Mouse (Mus musculus) small intestine, adult 2 months (tissue): ENCODE measurements around the gene Rerg. TPM values are rescaled to one million over a fixed set of nuclear protein-coding genes. Genes with fewer than 3 reads are reported as not detected.

ENCODE experiments used
- H3K27ac ChIP-seq: fragments of 200-500 bp; 2 replicates; pipeline ENCODE4 v1.5.1; 2012; ENCODE audit warnings: low read depth, low read length, control low read depth, inconsistent platforms; ENCODE audit not compliant: insufficient read depth
- H3K27me3 ChIP-seq: fragments of 200-500 bp; 2 replicates; pipeline ENCODE4 v1.6.1; 2012; ENCODE audit warnings: mild to moderate bottlenecking, moderate library complexity, low read length, inconsistent platforms; ENCODE audit not compliant: control insufficient read depth, insufficient read depth
- H3K36me3 ChIP-seq: fragments of 200-500 bp; 2 replicates; pipeline ENCODE4 v1.6.1; 2012; ENCODE audit warnings: mild to moderate bottlenecking, low read length, control low read depth, inconsistent platforms; ENCODE audit not compliant: control insufficient read depth, insufficient read depth
- H3K4me1 ChIP-seq: fragments of 200-500 bp; 2 replicates; pipeline ENCODE4 v1.6.1; 2012; ENCODE audit warnings: low read length, inconsistent platforms, mixed read lengths; ENCODE audit not compliant: control insufficient read depth, insufficient read depth, insufficient read length
- H3K4me3 ChIP-seq: fragments of 200-500 bp; 2 replicates; pipeline ENCODE4 v1.5.1; 2012; ENCODE audit warnings: low read depth, mild to moderate bottlenecking, control low read depth, inconsistent platforms, low read length, moderate library complexity
- CTCF ChIP-seq: fragments of 200-500 bp; IDR thresholded peaks from 2 replicates; pipeline ENCODE4 v1.5.1; 2012; ENCODE audit warnings: low read depth, mild to moderate bottlenecking, control low read depth, inconsistent platforms, low read length, moderate library complexity, mixed read lengths; ENCODE audit not compliant: insufficient replicate concordance, insufficient read length; ENCODE audit errors: extremely low read depth
- POLR2A ChIP-seq: fragments of 200-500 bp; IDR thresholded peaks from 2 replicates; pipeline ENCODE4 v1.6.1; 2012; ENCODE audit warnings: low read depth, mild to moderate bottlenecking, control low read depth, inconsistent platforms, low read length, moderate library complexity
- WGBS: fragments of 180-500 bp; shearing (Covaris S2); methylation state at CpG from one replicate; pipeline ENCODE4 v1.1.7; 2018; 5-methylcytosine and 5-hydroxymethylcytosine counted together
- polyA plus RNA-seq: library from polyadenylated mRNA; depleted of rRNA; stranded (reverse); fragments of >200 nt; gene quantifications from 2 replicates; pipeline ENCODE4 v1.2.3, GENCODE M21; 2012

Gene Rerg
- polyA plus RNA-seq, 1 experiment: 3.4 TPM

GRCm38 (mm10) chr6:137202661-137203060, 32.4 kb upstream of the Rerg start:
- H3K27me3 ChIP-seq: no peaks in the 10 kb centered on the region
- WGBS: 89% methylated on average over 4 of the region's 4 CpGs
- no peaks in the 10 kb centered on the region for H3K4me1 ChIP-seq
- H3K27ac ChIP-seq: no peak overlapping the region
- no peak overlapping the region for H3K4me3 ChIP-seq
- TF ChIP-seq CTCF: no peak
- no peak for TF ChIP-seq POLR2A
- H3K36me3 ChIP-seq: no peaks in the 10 kb centered on the region

- 49% methylated on average over 7 of the region's 7 CpGs for WGBS
- H3K4me1 ChIP-seq: no peaks in the 10 kb centered on the region
- no peaks in the 10 kb centered on the region for H3K36me3 ChIP-seq
- TF ChIP-seq CTCF (no peak), POLR2A (no peak)
- no peak overlapping the region for H3K27ac ChIP-seq
- H3K4me3 ChIP-seq: no peak overlapping the region
- H3K27me3 ChIP-seq: no peaks in the 10 kb centered on the region
These were observed 31.3 kb upstream of the Rerg start for GRCm38 (mm10) chr6:137201578-137201977.

- Histone ChIP-seq H3K27me3 (no peaks in the 10 kb centered on the region), H3K4me1 (no peaks in the 10 kb centered on the region), H3K27ac (no peak overlapping the region), H3K4me3 (no peak overlapping the region), H3K36me3 (no peaks in the 10 kb centered on the region)
- TF ChIP-seq CTCF (no peak), POLR2A (no peak)
- WGBS: 80% methylated on average over 3 of the region's 3 CpGs
These were observed 30.9 kb upstream of the Rerg start for GRCm38 (mm10) chr6:137201166-137201565.

GRCm38 (mm10) chr6:137192063-137192462, 21.8 kb upstream of the Rerg start:
- Histone ChIP-seq H3K27ac (no peak overlapping the region), H3K4me3 (no peak overlapping the region), H3K27me3 (no peaks in the 10 kb centered on the region), H3K36me3 (no peaks in the 10 kb centered on the region), H3K4me1 (no peaks in the 10 kb centered on the region)
- TF ChIP-seq CTCF: peak; percentile 60; the same call in 1 of the 2 replicates
- no peak for TF ChIP-seq POLR2A
- WGBS: 18% methylated on average over 6 of the region's 6 CpGs

- H3K27ac ChIP-seq: no peak overlapping the region
- H3K27me3 ChIP-seq: no peaks in the 10 kb centered on the region
- no peak for TF ChIP-seq CTCF
- TF ChIP-seq POLR2A: no peak
- no peaks in the 10 kb centered on the region for H3K36me3 ChIP-seq
- no peak overlapping the region for H3K4me3 ChIP-seq
- 80% methylated on average over 11 of the region's 11 CpGs for WGBS
- no peaks in the 10 kb centered on the region for H3K4me1 ChIP-seq
These were observed 20.7 kb upstream of the Rerg start for GRCm38 (mm10) chr6:137191026-137191425.

- Histone ChIP-seq H3K27me3 (no peaks in the 10 kb centered on the region), H3K36me3 (no peaks in the 10 kb centered on the region), H3K4me1 (no peaks in the 10 kb centered on the region), H3K4me3 (no peak overlapping the region), H3K27ac (no peak overlapping the region)
- WGBS: 87% methylated on average over 6 of the region's 6 CpGs
- no peak for TF ChIP-seq CTCF
- no peak for TF ChIP-seq POLR2A
These were observed 20.3 kb upstream of the Rerg start for GRCm38 (mm10) chr6:137190577-137190976.

- H3K36me3 ChIP-seq: no peaks in the 10 kb centered on the region
- 58% methylated on average over 10 of the region's 11 CpGs for WGBS
- no peak for TF ChIP-seq POLR2A
- no peak for TF ChIP-seq CTCF
- H3K27ac ChIP-seq: no peak overlapping the region
- H3K4me3 ChIP-seq: no peak overlapping the region
- H3K4me1 ChIP-seq: no peaks in the 10 kb centered on the region
- no peaks in the 10 kb centered on the region for H3K27me3 ChIP-seq
These were observed 18.2 kb upstream of the Rerg start for GRCm38 (mm10) chr6:137188375-137188926.
